Mouse (Mus musculus): ENCODE results near the gene Klrb1. TPM values are rescaled to one million over a fixed set of nuclear protein-coding genes. Genes with fewer than 3 reads are reported as not detected.

Gene Klrb1
- total and polyA plus RNA-seq, 3 experiments: 0.29 to 1.1 (median 1.1) TPM

DNA sequence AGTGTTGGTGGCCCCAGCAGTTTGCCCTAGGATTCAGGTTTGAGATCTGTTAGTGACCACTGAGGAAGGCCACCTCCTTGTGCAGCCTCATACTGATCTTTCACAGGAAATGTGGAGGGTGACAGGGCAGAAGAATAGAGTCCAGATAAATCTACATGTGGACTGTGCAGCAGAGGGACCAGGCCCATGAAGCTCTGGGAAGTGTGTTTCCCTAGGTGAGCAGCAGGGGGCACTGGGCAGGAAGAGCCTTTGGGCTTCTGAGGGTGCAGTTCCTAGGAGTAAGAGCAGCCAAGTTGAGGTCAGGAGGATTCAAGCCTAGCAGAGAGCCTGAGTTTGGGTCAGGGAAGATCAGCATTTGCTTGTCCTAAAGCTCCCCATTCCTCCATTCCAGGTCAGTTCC is 13.2 kb upstream of the Klrb1 start:
- no peaks in the 10 kb centered on the region for H3K36me3 ChIP-seq (replicated peaks in 1 of 2; ENCODE audit: control insufficient read depth in 1 of 2, insufficient read depth in 1 of 2, low read length in 1 of 2)
- dilution Hi-C loops (cut with MboI; ENCODE audit: extremely low pct_ligation_motif_present, extremely low pct_unique_long_range_greater_than_20kb, low sequenced_read_pairs): no loop called here
- H3K4me3 ChIP-seq (replicated peaks in 1 of 3; ENCODE audit: low read depth in 2 of 3, low read length in 2 of 3, poor library complexity in 1 of 3): no peak overlapping the region
- no peak for TF ChIP-seq MAFK (IDR thresholded peaks at IDR 0.05; ENCODE audit: insufficient replicate concordance, low read length)
- no peak for TF ChIP-seq JUN (IDR thresholded peaks at IDR 0.05; ENCODE audit: insufficient read depth, low read depth, low read length)
- no peak for TF ChIP-seq ZMIZ1 (IDR thresholded peaks at IDR 0.05; ENCODE audit: low read depth, low read length)
- no peak for TF ChIP-seq UBTF (IDR thresholded peaks at IDR 0.05; ENCODE audit: low read depth, low read length)
- TF ChIP-seq MEF2A (IDR thresholded peaks at IDR 0.05; ENCODE audit: borderline replicate concordance, low read depth, low read length): no peak
- TF ChIP-seq ZC3H11A (IDR thresholded peaks at IDR 0.05; ENCODE audit: low read depth, low read length): no peak
- TF ChIP-seq SMC3 (IDR thresholded peaks at IDR 0.05; ENCODE audit: low read depth, low read length): peak; percentile 56
- TF ChIP-seq EP300 (IDR thresholded peaks at IDR 0.05; ENCODE audit: low read length): no peak
- no peak for TF ChIP-seq KAT2A (IDR thresholded peaks at IDR 0.05; ENCODE audit: insufficient replicate concordance, low read length)
- TF ChIP-seq E2F4 (IDR thresholded peaks at IDR 0.05; ENCODE audit: insufficient replicate concordance, low read depth, low read length): no peak
- 0 out of 2 replicates have a peak, but pooled peaks have one; percentile 24 for TF ChIP-seq ELF1 (IDR thresholded peaks at IDR 0.05; ENCODE audit: low read depth, low read length)
- peak; percentile 15 for TF ChIP-seq RAD21 (IDR thresholded peaks at IDR 0.05; ENCODE audit: low read depth, low read length)
- TF ChIP-seq USF2 (conservative IDR thresholded peaks at IDR 0.05; ENCODE audit: low read depth, low read length): no peak
- no peak for TF ChIP-seq MAZ (IDR thresholded peaks at IDR 0.05; ENCODE audit: low read depth, low read length)
- TF ChIP-seq NELFE (IDR thresholded peaks at IDR 0.05; ENCODE audit: low read depth, low read length): no peak
- no peak for TF ChIP-seq MAX (IDR thresholded peaks at IDR 0.05; ENCODE audit: low read length)
- TF ChIP-seq SIN3A (IDR thresholded peaks at IDR 0.05; ENCODE audit: low read length): no peak
- TF ChIP-seq RCOR1 (conservative IDR thresholded peaks at IDR 0.05; ENCODE audit: low read depth, low read length): no peak
- no peak for TF ChIP-seq POLR2A (IDR thresholded peaks at IDR 0.05; ENCODE audit: low read depth, low read length)
- no peak for TF ChIP-seq POLR2AphosphoS2 (IDR thresholded peaks at IDR 0.05; ENCODE audit: low read depth, low read length)
- no peak for TF ChIP-seq USF1 (IDR thresholded peaks at IDR 0.05; ENCODE audit: low read depth, low read length)
- TF ChIP-seq GABPA (IDR thresholded peaks at IDR 0.05; ENCODE audit: insufficient replicate concordance, low read depth, low read length): no peak
- no peak for TF ChIP-seq CHD1 (IDR thresholded peaks at IDR 0.05; ENCODE audit: low read depth, low read length)
- TF ChIP-seq CHD2 (IDR thresholded peaks at IDR 0.05; ENCODE audit: low read length): no peak
- no peak for TF ChIP-seq ZNF384 (IDR thresholded peaks at IDR 0.05; ENCODE audit: low read depth, low read length)
- no peak for TF ChIP-seq TBP (conservative IDR thresholded peaks at IDR 0.05; ENCODE audit: low read depth, low read length)
- TF ChIP-seq PAX5 (IDR thresholded peaks at IDR 0.05; ENCODE audit: low read length): no peak
- no peak for TF ChIP-seq JUND (conservative IDR thresholded peaks at IDR 0.05; ENCODE audit: low read depth, low read length)
- TF ChIP-seq HCFC1 (IDR thresholded peaks at IDR 0.05; ENCODE audit: low read depth, low read length): no peak
- TF ChIP-seq ETS1 (conservative IDR thresholded peaks at IDR 0.05; ENCODE audit: low read depth, low read length): no peak
- peak; percentile 28 to 67; a peak in 2 of 4 replicates for TF ChIP-seq CTCF (conservative IDR thresholded peaks at IDR 0.05 in 1 of 2, IDR thresholded peaks at IDR 0.05 in 1 of 2; ENCODE audit: low read depth in 2 of 2, low read length in 2 of 2)
- peak; percentile 31 for DNase-seq (ENCODE audit: extremely low read depth)
- H3K79me2 ChIP-seq (replicated peaks; ENCODE audit: control insufficient read depth, extremely low read depth, insufficient read depth, poor library complexity, severe bottlenecking): no peaks in the 10 kb centered on the region
- peaks cover 6% of the 10 kb centered on the region for H3K9me3 ChIP-seq (replicated peaks; ENCODE audit: low read length)
- H3K27me3 ChIP-seq (replicated peaks): no peaks in the 10 kb centered on the region
- no peak overlapping the region for H3K4me2 ChIP-seq (ENCODE audit: insufficient read depth, low read depth, poor library complexity, severe bottlenecking)
- in situ Hi-C loops (cut with MboI; ENCODE audit: low pct_ligation_motif_present, low pct_unique_long_range_greater_than_20kb, low sequenced_read_pairs): no loop called here
- H3K27ac ChIP-seq (ENCODE audit: insufficient read depth, low read depth): no peak overlapping the region
- H3K9ac ChIP-seq (ENCODE audit: insufficient read depth, low read depth): no peak overlapping the region
- peaks cover 20 to 53% of the 10 kb centered on the region in 2 experiments for H3K4me1 ChIP-seq (ENCODE audit: control insufficient read depth in 1 of 2, insufficient read depth in 2 of 2)

Data from CH12.LX (cell line).